ENCODE assay signal across 20 mouse cellular contexts in the genomic region with DNA sequence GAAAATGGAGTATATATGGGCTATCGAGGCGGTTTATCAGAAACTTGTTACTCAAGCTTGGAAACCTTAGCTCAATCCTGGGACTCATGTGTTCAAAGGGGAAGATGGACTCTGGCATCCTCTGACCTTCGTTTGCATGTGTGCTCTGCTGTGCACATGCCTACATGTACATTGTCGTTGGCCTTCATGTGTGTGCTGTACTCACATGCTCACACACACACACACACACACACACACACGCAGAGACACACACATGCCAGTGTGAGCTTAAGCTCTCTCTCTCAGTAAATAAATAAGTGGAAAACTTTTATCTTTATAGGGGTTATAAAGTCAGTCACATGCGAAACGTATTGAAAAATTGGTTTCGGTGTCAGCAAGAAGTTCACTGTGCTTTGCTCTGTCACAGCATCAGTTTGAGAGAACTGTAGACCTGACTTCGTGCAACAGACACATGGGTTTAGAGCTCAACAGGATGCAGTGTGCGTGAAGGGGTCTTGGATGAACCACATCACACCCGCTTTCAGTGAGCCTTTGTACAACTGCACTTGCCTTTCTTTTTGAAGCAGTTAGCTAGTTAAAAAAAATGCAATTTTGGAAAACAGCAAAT.
"Had no signal": no experiment of that assay in that cellular context is flagged by ENCODE, and none has a peak within 500 bp of the region (broad histone marks: within the 10 kb centered on the region; RNA-seq: fewer than 3 reads in every experiment).

No protein-coding gene starts in this region.

- H3K4me2 ChIP-seq: kidney, embryonic 15.5 days; liver, embryonic 13.5 days; midbrain, embryonic 12.5 days; neural tube, embryonic 13.5 days had no signal

- H3K36me3 ChIP-seq: kidney, embryonic 15.5 days; liver, embryonic 13.5 days; midbrain, embryonic 12.5 days; neural tube, embryonic 13.5 days had no signal

- H3K4me3 ChIP-seq: kidney, embryonic 15.5 days; left cerebral cortex, adult 2 months; liver, embryonic 13.5 days; midbrain, embryonic 12.5 days; myocyte; neural tube, embryonic 13.5 days had no signal

- ATAC-seq: midbrain, embryonic 16.5 days had no signal

- H3K27me3 ChIP-seq: kidney, embryonic 15.5 days; liver, embryonic 13.5 days; midbrain, embryonic 12.5 days; neural tube, embryonic 13.5 days had no signal

- H3K4me1 ChIP-seq: kidney, embryonic 15.5 days; liver, embryonic 13.5 days had no signal

- H3K9me3 ChIP-seq: kidney, embryonic 15.5 days; liver, embryonic 13.5 days; midbrain, embryonic 12.5 days; neural tube, embryonic 13.5 days had no signal

- H3K27ac ChIP-seq: kidney, embryonic 15.5 days; left cerebral cortex, adult 2 months; liver, embryonic 13.5 days; midbrain, embryonic 12.5 days; neural tube, embryonic 13.5 days; stomach, postnatal 0 days had no signal

- H3K9ac ChIP-seq: kidney, embryonic 15.5 days; liver, embryonic 13.5 days; midbrain, embryonic 12.5 days; neural tube, embryonic 13.5 days had no signal

- DNase-seq: kidney, adult 11 months; kidney, adult 8-10 months; kidney, postnatal 10 days; kidney, postnatal 36 days; liver, embryonic 13.5 days; lung, adult 2 months; lung, postnatal 14 days; lung, postnatal 4 days; retina, postnatal 1 day; right cerebral cortex, postnatal 25 days; spleen, adult 18-20 months; thymus, adult 2 months; thymus, postnatal 25 days had no signal
